Mouse (Mus musculus) myocyte (in vitro differentiated cells): Measurements from ENCODE around the gene Six3.

Experiments
- E2F4 ChIP-seq: IDR thresholded peaks from one replicate; pipeline ENCODE4 v1.6.1; 2011; ENCODE audit warnings: mild to moderate bottlenecking, control low read depth, moderate library complexity; ENCODE audit not compliant: insufficient read depth
- MAX ChIP-seq: IDR thresholded peaks from one replicate; pipeline ENCODE4 v1.6.1; 2011; ENCODE audit warnings: low read depth, mild to moderate bottlenecking, control low read depth
- MYOG ChIP-seq, 3 experiments: IDR thresholded peaks; one replicate each; pipeline ENCODE4 v1.6.1; 2011; ENCODE audit warnings: control low read depth in 2 of 3, low read depth in 2 of 3, mild to moderate bottlenecking in 2 of 3; ENCODE audit not compliant: insufficient read length in 2 of 3, control insufficient read depth in 1 of 3, insufficient read depth in 1 of 3
- POLR2A ChIP-seq: IDR thresholded peaks from one replicate; pipeline ENCODE4 v1.6.1; 2011; ENCODE audit warnings: low read depth, mild to moderate bottlenecking, control low read depth, moderate library complexity; ENCODE audit not compliant: insufficient read length
- TCF12 ChIP-seq: IDR thresholded peaks from one replicate; pipeline ENCODE4 v1.6.1; 2011; ENCODE audit warnings: mild to moderate bottlenecking, control low read depth; ENCODE audit not compliant: poor library complexity, insufficient read depth, severe bottlenecking
- TCF3 ChIP-seq: IDR thresholded peaks from one replicate; pipeline ENCODE4 v1.6.1; 2011; ENCODE audit warnings: low read depth, control low read depth; ENCODE audit not compliant: insufficient read length

GRCm38 (mm10) chr17:85614011-85614721 is 758 bp downstream of the Six3 start:
- no peak for TF ChIP-seq TCF3
- TF ChIP-seq MYOG (IDR thresholded peaks at IDR 0.05; ENCODE audit: control insufficient read depth in 1 of 3, insufficient read depth in 1 of 3, insufficient read length in 2 of 3, low read depth in 2 of 3), result no peak
- TF ChIP-seq POLR2A, result no peak
- TF ChIP-seq E2F4, result no peak
- TF ChIP-seq MAX, result no peak
- no peak for TF ChIP-seq TCF12
